Mouse (Mus musculus) liver, embryonic 13.5 days (tissue): ENCODE measurements around the gene Psmb8. TPM values are rescaled to one million over a fixed set of nuclear protein-coding genes. Genes with fewer than 3 reads are reported as not detected.

ENCODE experiments used
- ATAC-seq: fragments of 200-750 bp; cut with Nextera tagmentation; 2 replicates; pipeline ENCODE4 v1.8.0; 2017; ENCODE audit warnings: low read depth, mild to moderate bottlenecking, moderate number of reproducible peaks, moderate library complexity
- DNase-seq: peaks from one replicate; pipeline ENCODE4 v3.0.0; 2022
- H3K27ac ChIP-seq: fragments of 300-500 bp; sonication (generic); 2 replicates; pipeline ENCODE4 v1.5.1; 2015; ENCODE audit warnings: moderate library complexity, mild to moderate bottlenecking, inconsistent platforms
- H3K27me3 ChIP-seq: fragments of 300-500 bp; sonication (generic); 2 replicates; pipeline ENCODE4 v1.6.1; 2015; ENCODE audit warnings: mild to moderate bottlenecking, inconsistent platforms
- H3K36me3 ChIP-seq: fragments of 300-500 bp; sonication (generic); 2 replicates; pipeline ENCODE4 v1.6.1; 2015; ENCODE audit warnings: mild to moderate bottlenecking, inconsistent platforms
- H3K4me1 ChIP-seq: fragments of 300-500 bp; sonication (generic); replicated peaks from 2 replicates; pipeline ENCODE4 v1.6.1; 2015; ENCODE audit warnings: inconsistent platforms
- H3K4me2 ChIP-seq: fragments of 300-500 bp; sonication (generic); 2 replicates; pipeline ENCODE4 v1.6.1; 2015; ENCODE audit warnings: inconsistent platforms, mild to moderate bottlenecking, moderate library complexity
- H3K4me3 ChIP-seq: fragments of 300-500 bp; sonication (generic); replicated peaks from 2 replicates; pipeline ENCODE4 v1.5.1; 2015; ENCODE audit warnings: mild to moderate bottlenecking, inconsistent platforms
- H3K9ac ChIP-seq: fragments of 300-500 bp; sonication (generic); 2 replicates; pipeline ENCODE4 v1.6.1; 2015; ENCODE audit warnings: mild to moderate bottlenecking, inconsistent platforms
- H3K9me3 ChIP-seq: fragments of 300-500 bp; sonication (generic); replicated peaks from 2 replicates; pipeline ENCODE4 v1.6.1; 2016; ENCODE audit warnings: inconsistent platforms
- WGBS: fragments of 180-500 bp; shearing (Covaris S2); methylation state at CpG from one replicate; pipeline ENCODE4 v1.1.7; 2015; ENCODE audit not compliant: insufficient replicate concordance; 5-methylcytosine and 5-hydroxymethylcytosine counted together
- polyA plus RNA-seq: library from polyadenylated mRNA; unstranded; fragments of >200 nt; fragmentation: Nextera tagmentation; extraction: Ambion mirVana; gene quantifications from 2 replicates; pipeline ENCODE4 v1.2.1, GENCODE M21; 2015

The Psmb8 gene
- polyA plus RNA-seq, 1 experiment from 2014 or later, result 18.0 TPM

DNA sequence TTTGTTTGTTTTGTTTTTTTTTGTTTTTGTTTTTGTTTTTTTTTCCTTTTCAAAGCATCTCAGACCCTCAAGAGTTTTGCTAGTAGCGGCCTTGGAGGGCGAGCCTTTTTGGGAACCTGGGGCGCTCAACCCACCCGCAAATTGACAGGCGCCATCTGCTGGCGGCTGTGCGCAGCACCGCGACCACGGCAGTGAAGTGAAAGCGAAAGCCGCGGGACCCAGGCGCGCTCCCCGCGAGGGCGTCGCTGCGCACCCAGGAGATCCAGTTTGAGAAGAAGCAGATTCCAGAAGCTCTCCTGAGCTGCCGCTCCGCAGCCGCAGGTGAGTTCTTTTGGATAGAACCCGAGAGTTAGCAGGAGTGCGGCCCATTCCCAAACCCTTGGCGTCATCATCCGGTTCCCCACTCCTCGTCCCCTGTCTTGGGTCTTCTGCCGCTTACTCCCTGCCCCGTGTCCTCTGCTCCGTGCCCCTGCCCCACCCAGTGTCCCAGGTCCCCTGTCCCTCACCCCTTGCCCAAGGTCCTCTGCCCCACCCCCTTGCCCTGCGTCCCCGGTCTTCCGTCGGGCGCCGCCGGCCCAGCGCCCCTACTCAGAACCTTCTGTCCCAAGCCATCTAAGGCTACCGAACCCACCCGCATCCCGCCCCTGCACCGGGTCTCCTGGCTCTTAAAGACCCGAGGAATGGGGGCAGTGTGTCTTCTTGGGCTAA, 6.9 kb downstream of the Psmb8 start:
- DNase-seq, result peak; percentile 74
- H3K9me3 ChIP-seq, result no peaks in the 10 kb centered on the region
- peak overlapping the region; percentile 85 for H3K4me3 ChIP-seq
- no peaks in the 10 kb centered on the region for H3K36me3 ChIP-seq
- H3K27ac ChIP-seq, result peak overlapping the region; percentile 65
- WGBS, result under 1% methylated on average over 44 of the region's 44 CpGs
- peaks cover 23% of the 10 kb centered on the region for H3K4me1 ChIP-seq
- peaks cover 8% of the 10 kb centered on the region for H3K27me3 ChIP-seq
- peak overlapping the region; percentile 83 for H3K9ac ChIP-seq
- peak; percentile 57 for ATAC-seq
- H3K4me2 ChIP-seq, result peak overlapping the region; percentile 88

GRCm38 (mm10) chr17:34205021-34205745, 7.7 kb downstream of the Psmb8 start:
- H3K36me3 ChIP-seq, result no peaks in the 10 kb centered on the region
- peak overlapping the region; percentile 65; the same call in 1 of the 2 replicates for H3K27ac ChIP-seq
- peak; percentile 39 for ATAC-seq
- 20% methylated on average over 18 of the region's 18 CpGs for WGBS
- peak overlapping the region; percentile 83 for H3K9ac ChIP-seq
- H3K27me3 ChIP-seq, result 0 out of 2 replicates have a peak, but pooled peaks cover 7% of the 10 kb centered on the region
- H3K9me3 ChIP-seq, result 0 out of 2 replicates have a peak, but pooled peaks cover 4% of the 10 kb centered on the region
- H3K4me2 ChIP-seq, result peak overlapping the region; percentile 88
- H3K4me1 ChIP-seq, result peaks cover 24% of the 10 kb centered on the region
- DNase-seq, result no peak
- peak overlapping the region; percentile 85 for H3K4me3 ChIP-seq

DNA sequence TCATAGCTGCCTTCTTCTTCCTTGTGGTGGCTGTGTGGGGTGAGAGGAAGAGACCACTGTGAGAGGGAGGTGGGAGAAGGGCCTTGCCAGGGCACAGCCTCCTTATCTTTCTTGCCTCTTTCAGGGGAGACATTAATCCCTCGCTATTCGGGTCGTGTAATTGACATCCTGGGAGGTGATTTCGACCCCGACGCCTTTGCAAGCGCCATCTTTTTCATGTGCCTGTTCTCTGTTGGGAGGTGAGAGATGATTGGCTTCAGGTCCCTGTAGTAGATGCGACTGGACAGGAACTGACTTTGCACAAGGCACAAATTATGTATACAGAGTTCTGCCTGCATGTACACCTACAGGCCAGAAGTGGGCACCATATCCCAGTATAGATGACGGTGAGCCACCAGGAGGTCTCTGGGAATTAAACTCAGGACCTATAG, 8.2 kb downstream of the Psmb8 start:
- peak overlapping the region; percentile 85 for H3K4me3 ChIP-seq
- H3K4me1 ChIP-seq, result peaks cover 28% of the 10 kb centered on the region
- DNase-seq, result peak; percentile 29
- ATAC-seq, result peak; percentile 51
- H3K9me3 ChIP-seq, result 0 out of 2 replicates have a peak, but pooled peaks cover 4% of the 10 kb centered on the region
- peak overlapping the region; percentile 88 for H3K4me2 ChIP-seq
- H3K27ac ChIP-seq, result peak overlapping the region; percentile 62; the same call in 1 of the 2 replicates
- 15% methylated on average over 9 of the region's 9 CpGs for WGBS
- H3K36me3 ChIP-seq, result no peaks in the 10 kb centered on the region
- H3K9ac ChIP-seq, result peak overlapping the region; percentile 83
- 0 out of 2 replicates have a peak, but pooled peaks cover 6% of the 10 kb centered on the region for H3K27me3 ChIP-seq

DNA sequence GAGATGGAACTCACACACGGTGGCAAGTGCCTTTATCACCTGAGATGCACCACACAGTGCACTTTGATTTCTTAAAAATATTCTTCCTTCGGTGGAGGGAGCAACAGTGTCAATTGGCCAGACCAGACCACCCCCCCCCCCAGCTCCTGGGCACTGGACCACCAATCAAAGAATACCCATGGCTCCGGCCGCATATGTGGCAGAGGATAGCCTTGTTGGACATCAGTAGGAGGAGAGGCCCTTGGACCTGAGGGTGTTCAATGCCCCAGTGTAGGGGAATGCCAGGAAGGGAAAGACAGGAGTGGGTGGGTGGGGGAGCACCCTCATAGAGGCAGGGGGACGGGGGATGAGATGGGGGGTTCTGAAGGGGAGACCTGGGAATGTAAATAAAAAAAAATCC, 9.2 kb downstream of the Psmb8 start:
- H3K4me2 ChIP-seq, result no peak overlapping the region
- DNase-seq (no peak), ATAC-seq (no peak)
- H3K27me3 ChIP-seq, result peaks cover 4% of the 10 kb centered on the region
- no peak overlapping the region for H3K4me3 ChIP-seq
- H3K9me3 ChIP-seq, result 0 out of 2 replicates have a peak, but pooled peaks cover 4% of the 10 kb centered on the region
- H3K4me1 ChIP-seq, result peaks cover 38% of the 10 kb centered on the region
- no peak overlapping the region for H3K9ac ChIP-seq
- WGBS, result 71% methylated on average over 5 of the region's 5 CpGs
- H3K27ac ChIP-seq, result no peak overlapping the region
- H3K36me3 ChIP-seq, result no peaks in the 10 kb centered on the region

- Histone ChIP-seq H3K27ac (no peak overlapping the region), H3K9me3 (0 out of 2 replicates have a peak, but pooled peaks cover 4% of the 10 kb centered on the region), H3K4me3 (no peak overlapping the region), H3K27me3 (peaks cover 8% of the 10 kb centered on the region), H3K36me3 (no peaks in the 10 kb centered on the region), H3K9ac (no peak overlapping the region), H3K4me1 (peaks cover 43% of the 10 kb centered on the region), H3K4me2 (no peak overlapping the region)
- DNase-seq, result no peak
- WGBS, result 44% methylated on average over 3 of the region's 3 CpGs
- ATAC-seq, result no peak
These were observed 9.9 kb downstream of the Psmb8 start for GRCm38 (mm10) chr17:34207456-34207855.

GRCm38 (mm10) chr17:34207866-34208265, 10.3 kb downstream of the Psmb8 start:
- Histone ChIP-seq H3K9me3 (0 out of 2 replicates have a peak, but pooled peaks cover 4% of the 10 kb centered on the region), H3K4me2 (no peak overlapping the region), H3K4me1 (peaks cover 43% of the 10 kb centered on the region), H3K4me3 (no peak overlapping the region), H3K27ac (no peak overlapping the region), H3K36me3 (no peaks in the 10 kb centered on the region), H3K27me3 (peaks cover 10% of the 10 kb centered on the region), H3K9ac (no peak overlapping the region)
- 87% methylated on average over 9 of the region's 9 CpGs for WGBS
- ATAC-seq (no peak), DNase-seq (no peak)

GRCm38 (mm10) chr17:34208421-34208820, 10.9 kb downstream of the Psmb8 start:
- H3K4me2 ChIP-seq, result no peak overlapping the region
- no peak overlapping the region for H3K4me3 ChIP-seq
- no peak for DNase-seq
- peaks cover 13% of the 10 kb centered on the region for H3K27me3 ChIP-seq
- H3K36me3 ChIP-seq, result no peaks in the 10 kb centered on the region
- no peak overlapping the region for H3K9ac ChIP-seq
- no peak overlapping the region for H3K27ac ChIP-seq
- no peak for ATAC-seq
- peaks cover 43% of the 10 kb centered on the region for H3K4me1 ChIP-seq
- H3K9me3 ChIP-seq, result 0 out of 2 replicates have a peak, but pooled peaks cover 4% of the 10 kb centered on the region
- 30% methylated on average over 10 of the region's 10 CpGs for WGBS

GRCm38 (mm10) chr17:34209680-34210079, 12.2 kb downstream of the Psmb8 start:
- WGBS, result 55% methylated on average over 3 of the region's 3 CpGs
- H3K36me3 ChIP-seq, result no peaks in the 10 kb centered on the region
- H3K4me3 ChIP-seq, result no peak overlapping the region
- H3K4me2 ChIP-seq, result no peak overlapping the region
- H3K27me3 ChIP-seq, result peaks cover 20% of the 10 kb centered on the region
- DNase-seq (no peak), ATAC-seq (no peak)
- peaks cover 37% of the 10 kb centered on the region for H3K4me1 ChIP-seq
- 0 out of 2 replicates have a peak, but pooled peaks cover 4% of the 10 kb centered on the region for H3K9me3 ChIP-seq
- no peak overlapping the region for H3K9ac ChIP-seq
- no peak overlapping the region; the same call in 1 of the 2 replicates for H3K27ac ChIP-seq

GRCm38 (mm10) chr17:34210599-34210998, 13.1 kb downstream of the Psmb8 start:
- ATAC-seq, result peak; percentile 84
- WGBS, result 10% methylated on average over 3 of the region's 3 CpGs
- DNase-seq, result peak; percentile 39
- Histone ChIP-seq H3K4me3 (no peak overlapping the region), H3K4me2 (no peak overlapping the region), H3K36me3 (no peaks in the 10 kb centered on the region), H3K9ac (no peak overlapping the region), H3K9me3 (0 out of 2 replicates have a peak, but pooled peaks cover 4% of the 10 kb centered on the region), H3K27ac (peak overlapping the region; percentile 69), H3K27me3 (peaks cover 20% of the 10 kb centered on the region), H3K4me1 (peaks cover 29% of the 10 kb centered on the region)

GRCm38 (mm10) chr17:34211746-34212365, 14.3 kb downstream of the Psmb8 start:
- H3K9me3 ChIP-seq, result 0 out of 2 replicates have a peak, but pooled peaks cover 4% of the 10 kb centered on the region
- H3K4me2 ChIP-seq, result no peak overlapping the region
- H3K27ac ChIP-seq, result no peak overlapping the region
- H3K36me3 ChIP-seq, result no peaks in the 10 kb centered on the region
- peaks cover 20% of the 10 kb centered on the region for H3K4me1 ChIP-seq
- ATAC-seq, result no peak
- H3K27me3 ChIP-seq, result peaks cover 20% of the 10 kb centered on the region
- DNase-seq, result no peak
- H3K4me3 ChIP-seq, result no peak overlapping the region
- no peak overlapping the region for H3K9ac ChIP-seq
- 27% methylated on average over 23 of the region's 23 CpGs for WGBS

DNA sequence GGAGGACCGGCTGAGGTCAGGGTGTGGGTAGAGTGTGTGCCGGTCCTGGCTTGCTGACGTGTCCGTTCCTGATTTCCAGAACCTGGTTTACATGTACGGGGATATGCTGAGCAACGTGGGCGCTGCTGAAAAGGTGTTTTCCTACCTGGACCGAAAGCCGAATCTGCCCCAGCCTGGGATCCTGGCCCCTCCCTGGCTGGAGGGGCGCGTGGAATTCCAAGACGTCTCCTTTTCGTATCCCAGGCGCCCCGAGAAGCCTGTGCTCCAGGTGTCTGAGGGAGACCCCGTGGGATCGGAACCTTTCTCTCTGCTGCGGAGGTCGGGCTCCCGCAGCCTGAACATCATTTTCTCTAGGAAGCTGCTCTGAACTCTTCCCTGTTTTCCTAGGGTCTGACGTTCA, 16.4 kb downstream of the Psmb8 start:
- DNase-seq (no peak), ATAC-seq (no peak)
- H3K9ac ChIP-seq, result no peak overlapping the region
- peaks cover 26% of the 10 kb centered on the region for H3K4me1 ChIP-seq
- WGBS, result 72% methylated on average over 21 of the region's 21 CpGs
- H3K36me3 ChIP-seq, result no peaks in the 10 kb centered on the region
- peaks cover 9% of the 10 kb centered on the region; the same call in 1 of the 2 replicates for H3K9me3 ChIP-seq
- H3K4me3 ChIP-seq, result no peak overlapping the region
- H3K27ac ChIP-seq, result no peak overlapping the region
- no peak overlapping the region for H3K4me2 ChIP-seq
- H3K27me3 ChIP-seq, result peaks cover 20% of the 10 kb centered on the region
